Mouse (Mus musculus): ENCODE measurements around the gene Ifit1. TPM values are rescaled to one million over a fixed set of nuclear protein-coding genes. Genes with fewer than 3 reads are reported as not detected.

Gene Ifit1
- total and polyA plus RNA-seq, 3 experiments: 0.25 to 2.3 (median 1.4) TPM

DNA sequence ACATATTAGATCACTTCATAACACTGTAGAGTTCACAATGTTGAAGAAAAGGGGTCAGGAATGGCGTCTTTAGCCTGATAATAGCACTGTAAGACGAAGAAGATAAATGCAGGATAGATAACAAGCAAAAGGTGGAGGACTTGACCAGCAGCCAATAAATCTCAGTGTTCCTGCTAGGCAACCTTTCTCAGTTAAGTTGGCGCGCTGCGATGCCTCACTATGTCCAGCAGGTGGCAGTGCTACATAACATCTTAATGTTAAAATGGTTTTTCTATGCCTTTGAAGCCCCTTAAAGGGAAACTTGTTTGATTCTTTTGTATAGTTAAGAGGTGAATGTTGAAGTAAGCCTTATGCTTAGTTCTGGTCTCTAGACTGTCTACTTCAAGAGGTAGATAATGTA is 25.5 kb downstream of the Ifit1 start:
- no peak overlapping the region for H3K4me2 ChIP-seq (ENCODE audit: insufficient read depth, low read depth, poor library complexity, severe bottlenecking)
- H3K4me3 ChIP-seq (replicated peaks in 1 of 3; ENCODE audit: low read depth in 2 of 3, low read length in 2 of 3, poor library complexity in 1 of 3): no peak overlapping the region
- H3K4me1 ChIP-seq (ENCODE audit: control insufficient read depth in 1 of 2, insufficient read depth in 2 of 2): peaks cover 0 to 4% of the 10 kb centered on the region in 2 experiments; a peak in 1 of 4 replicates
- no peaks in the 10 kb centered on the region for H3K79me2 ChIP-seq (replicated peaks; ENCODE audit: control insufficient read depth, extremely low read depth, insufficient read depth, poor library complexity, severe bottlenecking)
- in situ Hi-C loops (cut with MboI; ENCODE audit: low pct_ligation_motif_present, low pct_unique_long_range_greater_than_20kb, low sequenced_read_pairs) (loop anchor here (10.0 kb wide), 2 partner anchors 121 to 331 kb away; no protein-coding TSS in a partner anchor), dilution Hi-C loops (cut with MboI; ENCODE audit: extremely low pct_ligation_motif_present, extremely low pct_unique_long_range_greater_than_20kb, low sequenced_read_pairs) (no loop called here)
- H3K9ac ChIP-seq (ENCODE audit: insufficient read depth, low read depth): no peak overlapping the region
- peak; percentile 67 for DNase-seq (ENCODE audit: extremely low read depth)
- TF ChIP-seq RAD21 (IDR thresholded peaks at IDR 0.05; ENCODE audit: low read depth, low read length) (peak; percentile 86), SMC3 (IDR thresholded peaks at IDR 0.05; ENCODE audit: low read depth, low read length) (peak; percentile 85), E2F4 (IDR thresholded peaks at IDR 0.05; ENCODE audit: insufficient replicate concordance, low read depth, low read length) (peak; percentile 81; the same call in 1 of the 2 replicates), CTCF (conservative IDR thresholded peaks at IDR 0.05 in 1 of 2, IDR thresholded peaks at IDR 0.05 in 1 of 2; ENCODE audit: low read depth in 2 of 2, low read length in 2 of 2) (peak; percentile 88 to 90), MXI1 (IDR thresholded peaks at IDR 0.05; ENCODE audit: low read depth, low read length) (no peak)
- H3K36me3 ChIP-seq (replicated peaks in 1 of 2; ENCODE audit: control insufficient read depth in 1 of 2, insufficient read depth in 1 of 2, low read length in 1 of 2): no peaks in the 10 kb centered on the region
- H3K9me3 ChIP-seq (replicated peaks; ENCODE audit: low read length): no peaks in the 10 kb centered on the region
- no peak overlapping the region for H3K27ac ChIP-seq (ENCODE audit: insufficient read depth, low read depth)
- no peaks in the 10 kb centered on the region for H3K27me3 ChIP-seq (replicated peaks)

DNA sequence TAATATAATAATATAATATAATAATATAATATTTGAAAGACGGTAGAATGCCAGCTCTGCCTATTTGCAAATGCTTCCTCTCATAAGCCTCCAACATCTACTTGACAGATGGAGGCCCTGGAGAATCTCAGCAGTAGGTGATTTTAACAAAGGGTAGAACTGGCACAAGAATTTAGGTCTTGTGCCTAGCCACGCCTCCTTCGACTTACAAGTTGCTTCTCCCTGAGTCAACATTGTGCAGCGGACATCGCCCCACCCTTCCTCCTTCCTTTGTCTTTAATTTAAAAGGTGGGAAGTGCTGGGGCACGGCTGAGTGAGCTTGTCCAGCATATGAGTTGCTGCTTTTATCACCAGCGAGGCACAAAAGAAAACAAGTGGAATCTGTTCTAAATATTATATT is 32.8 kb downstream of the Ifit1 start:
- dilution Hi-C loops (cut with MboI; ENCODE audit: extremely low pct_ligation_motif_present, extremely low pct_unique_long_range_greater_than_20kb, low sequenced_read_pairs) (no loop called here), in situ Hi-C loops (cut with MboI; ENCODE audit: low pct_ligation_motif_present, low pct_unique_long_range_greater_than_20kb, low sequenced_read_pairs) (no loop called here)
- Histone ChIP-seq H3K79me2 (replicated peaks; ENCODE audit: control insufficient read depth, extremely low read depth, insufficient read depth, poor library complexity, severe bottlenecking) (no peaks in the 10 kb centered on the region), H3K9me3 (replicated peaks; ENCODE audit: low read length) (no peaks in the 10 kb centered on the region), H3K27ac (ENCODE audit: insufficient read depth, low read depth) (no peak overlapping the region), H3K27me3 (replicated peaks) (no peaks in the 10 kb centered on the region), H3K4me3 (replicated peaks in 1 of 3; ENCODE audit: low read depth in 2 of 3, low read length in 2 of 3, poor library complexity in 1 of 3) (no peak overlapping the region), H3K4me1 (ENCODE audit: control insufficient read depth in 1 of 2, insufficient read depth in 2 of 2) (no peaks in the 10 kb centered on the region), H3K4me2 (ENCODE audit: insufficient read depth, low read depth, poor library complexity, severe bottlenecking) (no peak overlapping the region), H3K36me3 (replicated peaks in 1 of 2; ENCODE audit: control insufficient read depth in 1 of 2, insufficient read depth in 1 of 2, low read length in 1 of 2) (no peaks in the 10 kb centered on the region), H3K9ac (ENCODE audit: insufficient read depth, low read depth) (no peak overlapping the region)
- no peak for DNase-seq (ENCODE audit: extremely low read depth)
- TF ChIP-seq RAD21 (IDR thresholded peaks at IDR 0.05; ENCODE audit: low read depth, low read length) (no peak), BHLHE40 (IDR thresholded peaks at IDR 0.05; ENCODE audit: low read depth, low read length) (no peak), MAFK (IDR thresholded peaks at IDR 0.05; ENCODE audit: insufficient replicate concordance, low read length) (no peak), MEF2A (IDR thresholded peaks at IDR 0.05; ENCODE audit: borderline replicate concordance, low read depth, low read length) (no peak), POLR2AphosphoS2 (IDR thresholded peaks at IDR 0.05; ENCODE audit: low read depth, low read length) (no peak), GABPA (IDR thresholded peaks at IDR 0.05; ENCODE audit: insufficient replicate concordance, low read depth, low read length) (no peak), ZC3H11A (IDR thresholded peaks at IDR 0.05; ENCODE audit: low read depth, low read length) (no peak), ELF1 (IDR thresholded peaks at IDR 0.05; ENCODE audit: low read depth, low read length) (no peak), SMC3 (IDR thresholded peaks at IDR 0.05; ENCODE audit: low read depth, low read length) (no peak)

- dilution Hi-C loops (cut with MboI; ENCODE audit: extremely low pct_ligation_motif_present, extremely low pct_unique_long_range_greater_than_20kb, low sequenced_read_pairs) (no loop called here), in situ Hi-C loops (cut with MboI; ENCODE audit: low pct_ligation_motif_present, low pct_unique_long_range_greater_than_20kb, low sequenced_read_pairs) (no loop called here)
- Histone ChIP-seq H3K36me3 (replicated peaks in 1 of 2; ENCODE audit: control insufficient read depth in 1 of 2, insufficient read depth in 1 of 2, low read length in 1 of 2) (no peaks in the 10 kb centered on the region), H3K27ac (ENCODE audit: insufficient read depth, low read depth) (no peak overlapping the region), H3K79me2 (replicated peaks; ENCODE audit: control insufficient read depth, extremely low read depth, insufficient read depth, poor library complexity, severe bottlenecking) (no peaks in the 10 kb centered on the region), H3K4me1 (ENCODE audit: control insufficient read depth in 1 of 2, insufficient read depth in 2 of 2) (no peaks in the 10 kb centered on the region), H3K9me3 (replicated peaks; ENCODE audit: low read length) (no peaks in the 10 kb centered on the region), H3K4me3 (replicated peaks in 1 of 3; ENCODE audit: low read depth in 2 of 3, low read length in 2 of 3, poor library complexity in 1 of 3) (no peak overlapping the region), H3K27me3 (replicated peaks) (no peaks in the 10 kb centered on the region), H3K4me2 (ENCODE audit: insufficient read depth, low read depth, poor library complexity, severe bottlenecking) (no peak overlapping the region), H3K9ac (ENCODE audit: insufficient read depth, low read depth) (no peak overlapping the region)
- no peak for TF ChIP-seq CHD1 (IDR thresholded peaks at IDR 0.05; ENCODE audit: low read depth, low read length)
- TF ChIP-seq RAD21 (IDR thresholded peaks at IDR 0.05; ENCODE audit: low read depth, low read length): no peak
- TF ChIP-seq ZNF384 (IDR thresholded peaks at IDR 0.05; ENCODE audit: low read depth, low read length): no peak
- no peak for TF ChIP-seq MXI1 (IDR thresholded peaks at IDR 0.05; ENCODE audit: low read depth, low read length)
- TF ChIP-seq CTCF (conservative IDR thresholded peaks at IDR 0.05 in 1 of 2, IDR thresholded peaks at IDR 0.05 in 1 of 2; ENCODE audit: low read depth in 2 of 2, low read length in 2 of 2): no peak
- no peak for TF ChIP-seq USF2 (conservative IDR thresholded peaks at IDR 0.05; ENCODE audit: low read depth, low read length)
- TF ChIP-seq MEF2A (IDR thresholded peaks at IDR 0.05; ENCODE audit: borderline replicate concordance, low read depth, low read length): no peak
- TF ChIP-seq USF1 (IDR thresholded peaks at IDR 0.05; ENCODE audit: low read depth, low read length): no peak
- TF ChIP-seq IRF4 (IDR thresholded peaks at IDR 0.05; ENCODE audit: low read depth, low read length): no peak
- TF ChIP-seq ZMIZ1 (IDR thresholded peaks at IDR 0.05; ENCODE audit: low read depth, low read length): no peak
- no peak for TF ChIP-seq MAX (IDR thresholded peaks at IDR 0.05; ENCODE audit: low read length)
- no peak for TF ChIP-seq POLR2AphosphoS2 (IDR thresholded peaks at IDR 0.05; ENCODE audit: low read depth, low read length)
- no peak for TF ChIP-seq E2F4 (IDR thresholded peaks at IDR 0.05; ENCODE audit: insufficient replicate concordance, low read depth, low read length)
- TF ChIP-seq ZC3H11A (IDR thresholded peaks at IDR 0.05; ENCODE audit: low read depth, low read length): no peak
- no peak for TF ChIP-seq CHD2 (IDR thresholded peaks at IDR 0.05; ENCODE audit: low read length)
- no peak for TF ChIP-seq SMC3 (IDR thresholded peaks at IDR 0.05; ENCODE audit: low read depth, low read length)
- no peak for TF ChIP-seq RCOR1 (conservative IDR thresholded peaks at IDR 0.05; ENCODE audit: low read depth, low read length)
- no peak for TF ChIP-seq POLR2A (IDR thresholded peaks at IDR 0.05; ENCODE audit: low read depth, low read length)
- no peak for TF ChIP-seq TCF12 (IDR thresholded peaks at IDR 0.05; ENCODE audit: low read depth, low read length)
- DNase-seq (ENCODE audit: extremely low read depth): no peak
These were observed 37.8 kb downstream of the Ifit1 start for GRCm38 (mm10) chr19:34678428-34678827.

Measured in CH12.LX (cell line).